Mouse (Mus musculus): ENCODE measurements around the gene Nop16. TPM values are rescaled to one million over a fixed set of nuclear protein-coding genes. Genes with fewer than 3 reads are reported as not detected.
A peak's percentile ranks its signal among the peaks of the same experiment; 100 is the strongest.

The Nop16 gene
- polyA plus RNA-seq, 1 experiment from 2014 or later, result 53.1 TPM

GRCm38 (mm10) chr13:54591776-54592356 lies 2.0 kb upstream of the Nop16 start:
- peak overlapping the region; percentile 6; the same call in 1 of the 2 replicates for H3K9ac ChIP-seq
- peak overlapping the region; percentile 85 for H3K4me2 ChIP-seq
- no peak overlapping the region for H3K27ac ChIP-seq
- H3K27me3 ChIP-seq, result no peaks in the 10 kb centered on the region
- peaks cover 35% of the 10 kb centered on the region for H3K4me1 ChIP-seq (replicated peaks)
- no peaks in the 10 kb centered on the region for H3K9me3 ChIP-seq
- H3K4me3 ChIP-seq, result peak overlapping the region; percentile 86
- H3K36me3 ChIP-seq, result peaks cover 52% of the 10 kb centered on the region
- 92% methylated on average over 8 of the region's 8 CpGs for WGBS
- no peak for ATAC-seq (ENCODE audit: low FRiP score)

DNA sequence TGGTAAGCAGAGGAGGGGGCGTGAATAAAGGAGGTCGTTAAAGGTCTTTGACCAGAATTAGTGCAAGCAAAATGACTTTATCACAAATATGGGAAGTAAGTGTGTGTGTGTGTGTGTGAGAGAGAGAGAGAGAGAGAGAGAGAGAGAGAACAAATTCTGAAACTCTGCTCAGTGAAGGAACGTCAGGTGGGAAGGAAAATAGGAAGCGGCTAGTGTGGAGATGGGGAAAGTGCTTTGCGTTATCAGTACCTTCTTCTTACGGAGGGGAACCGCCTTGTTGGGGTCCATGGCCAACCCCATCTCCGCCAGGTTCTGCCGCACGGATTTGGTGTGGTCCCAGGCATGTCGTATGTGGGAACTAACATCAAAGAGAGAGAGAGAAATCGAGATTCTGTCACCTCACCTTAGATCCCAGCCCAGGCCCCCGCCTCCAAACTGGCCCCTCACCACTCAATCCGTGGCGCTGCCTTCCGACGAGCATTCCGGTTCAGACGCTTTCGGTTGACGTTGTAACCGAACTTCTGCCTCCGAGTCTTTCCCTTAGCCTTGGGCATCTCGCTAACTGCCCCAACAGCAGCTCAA lies 385 bp downstream of the Nop16 start:
- H3K4me2 ChIP-seq, result peak overlapping the region; percentile 85
- peaks cover 30% of the 10 kb centered on the region for H3K4me1 ChIP-seq (replicated peaks)
- H3K9ac ChIP-seq, result peak overlapping the region; percentile 74
- H3K4me3 ChIP-seq, result peak overlapping the region; percentile 86
- peak; percentile 37 for ATAC-seq (ENCODE audit: low FRiP score)
- H3K9me3 ChIP-seq, result no peaks in the 10 kb centered on the region
- WGBS, result 1% methylated on average over 24 of the region's 24 CpGs
- H3K36me3 ChIP-seq, result peaks cover 54% of the 10 kb centered on the region
- no peaks in the 10 kb centered on the region for H3K27me3 ChIP-seq
- H3K27ac ChIP-seq, result peak overlapping the region; percentile 94

DNA sequence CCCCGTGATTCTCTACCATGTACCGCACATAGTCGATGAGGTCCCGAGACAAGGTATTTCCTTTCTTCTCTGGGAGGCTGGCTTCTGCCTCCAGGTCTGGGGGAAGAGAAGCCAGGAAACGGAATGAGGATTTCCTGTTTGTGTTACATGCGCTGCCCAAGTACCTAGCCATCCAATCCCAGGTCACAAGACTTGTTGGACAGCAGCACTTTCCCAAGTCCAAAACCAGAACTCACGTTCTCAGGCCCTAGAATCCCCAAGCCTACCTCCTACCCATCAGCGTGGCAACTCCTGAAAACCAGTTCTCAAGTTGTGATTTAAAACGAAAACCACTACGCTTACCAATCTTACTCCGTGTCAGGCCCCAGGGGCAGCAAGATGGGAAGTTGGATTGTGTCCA lies 4.1 kb downstream of the Nop16 start:
- peaks cover 75% of the 10 kb centered on the region for H3K36me3 ChIP-seq
- no peak overlapping the region for H3K4me2 ChIP-seq
- H3K4me1 ChIP-seq (replicated peaks), result peaks cover 24% of the 10 kb centered on the region
- H3K9ac ChIP-seq, result no peak overlapping the region
- no peak overlapping the region for H3K4me3 ChIP-seq
- no peak for ATAC-seq (ENCODE audit: low FRiP score)
- H3K27me3 ChIP-seq, result no peaks in the 10 kb centered on the region
- 93% methylated on average over 11 of the region's 11 CpGs for WGBS
- H3K9me3 ChIP-seq, result no peaks in the 10 kb centered on the region
- no peak overlapping the region for H3K27ac ChIP-seq

DNA sequence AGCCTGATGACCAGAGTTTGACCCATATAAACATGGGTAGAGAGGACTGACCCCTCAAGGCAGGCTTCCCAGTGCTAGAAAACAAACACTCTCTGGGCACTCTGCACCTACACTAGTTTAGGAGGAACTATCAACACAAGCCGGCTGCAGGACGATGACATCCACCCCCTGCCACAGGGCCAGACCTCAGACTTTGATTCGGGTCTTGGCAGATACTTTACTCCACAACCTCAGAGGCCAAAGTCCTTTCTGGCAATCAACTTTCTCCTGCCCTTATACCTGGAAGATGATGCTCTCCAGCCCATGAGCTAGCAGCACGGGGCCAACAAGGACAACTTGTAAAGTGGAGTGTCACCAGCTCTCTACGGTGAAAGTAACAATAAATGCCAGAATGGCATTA lies 7.0 kb downstream of the Nop16 start:
- Histone ChIP-seq H3K27me3 (no peaks in the 10 kb centered on the region), H3K4me2 (no peak overlapping the region), H3K9ac (no peak overlapping the region), H3K4me3 (no peak overlapping the region), H3K27ac (no peak overlapping the region), H3K36me3 (peaks cover 96% of the 10 kb centered on the region), H3K9me3 (no peaks in the 10 kb centered on the region), H3K4me1 (replicated peaks) (peaks cover 15% of the 10 kb centered on the region)
- no peak for ATAC-seq (ENCODE audit: low FRiP score)
- 89% methylated on average over 5 of the region's 5 CpGs for WGBS

GRCm38 (mm10) chr13:54582126-54582525 lies 7.8 kb downstream of the Nop16 start:
- 73% methylated on average over 10 of the region's 10 CpGs for WGBS
- no peak overlapping the region for H3K27ac ChIP-seq

DNA sequence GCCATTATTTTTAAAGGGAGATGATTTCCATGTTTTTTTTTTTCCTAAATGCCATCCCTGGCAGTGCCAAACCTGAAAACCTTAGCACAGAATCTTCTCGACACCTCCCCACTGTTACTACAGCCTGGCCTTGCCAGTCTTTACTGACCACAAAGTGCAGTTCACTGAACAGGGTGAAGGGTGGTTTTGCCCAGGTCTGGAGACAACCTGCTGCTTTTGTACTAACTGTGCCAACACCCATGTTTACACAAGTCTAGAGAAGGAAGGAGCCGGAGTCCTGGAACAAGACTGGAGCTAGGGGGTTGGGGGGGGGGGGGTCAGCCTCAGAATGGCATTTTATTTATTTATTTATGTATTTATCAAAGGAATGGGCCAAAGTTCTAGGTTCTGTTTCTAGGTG lies 8.5 kb downstream of the Nop16 start:
- Histone ChIP-seq H3K27ac (no peak overlapping the region), H3K36me3 (peaks cover 94% of the 10 kb centered on the region), H3K27me3 (no peaks in the 10 kb centered on the region), H3K4me1 (replicated peaks) (peaks cover 30% of the 10 kb centered on the region), H3K4me3 (no peak overlapping the region), H3K9me3 (no peaks in the 10 kb centered on the region), H3K4me2 (no peak overlapping the region), H3K9ac (no peak overlapping the region)
- no peak for ATAC-seq (ENCODE audit: low FRiP score)
- 86% methylated on average over 2 of the region's 2 CpGs for WGBS

More at GRCm38 (mm10) chr13:54582126-54582525, 7.8 kb downstream of the Nop16 start:
- Histone ChIP-seq H3K27me3 (no peaks in the 10 kb centered on the region), H3K36me3 (peaks cover 97% of the 10 kb centered on the region), H3K4me1 (replicated peaks) (peaks cover 22% of the 10 kb centered on the region), H3K4me3 (no peak overlapping the region), H3K9ac (no peak overlapping the region), H3K4me2 (no peak overlapping the region), H3K9me3 (no peaks in the 10 kb centered on the region)
- ATAC-seq (ENCODE audit: low FRiP score), result no peak

DNA sequence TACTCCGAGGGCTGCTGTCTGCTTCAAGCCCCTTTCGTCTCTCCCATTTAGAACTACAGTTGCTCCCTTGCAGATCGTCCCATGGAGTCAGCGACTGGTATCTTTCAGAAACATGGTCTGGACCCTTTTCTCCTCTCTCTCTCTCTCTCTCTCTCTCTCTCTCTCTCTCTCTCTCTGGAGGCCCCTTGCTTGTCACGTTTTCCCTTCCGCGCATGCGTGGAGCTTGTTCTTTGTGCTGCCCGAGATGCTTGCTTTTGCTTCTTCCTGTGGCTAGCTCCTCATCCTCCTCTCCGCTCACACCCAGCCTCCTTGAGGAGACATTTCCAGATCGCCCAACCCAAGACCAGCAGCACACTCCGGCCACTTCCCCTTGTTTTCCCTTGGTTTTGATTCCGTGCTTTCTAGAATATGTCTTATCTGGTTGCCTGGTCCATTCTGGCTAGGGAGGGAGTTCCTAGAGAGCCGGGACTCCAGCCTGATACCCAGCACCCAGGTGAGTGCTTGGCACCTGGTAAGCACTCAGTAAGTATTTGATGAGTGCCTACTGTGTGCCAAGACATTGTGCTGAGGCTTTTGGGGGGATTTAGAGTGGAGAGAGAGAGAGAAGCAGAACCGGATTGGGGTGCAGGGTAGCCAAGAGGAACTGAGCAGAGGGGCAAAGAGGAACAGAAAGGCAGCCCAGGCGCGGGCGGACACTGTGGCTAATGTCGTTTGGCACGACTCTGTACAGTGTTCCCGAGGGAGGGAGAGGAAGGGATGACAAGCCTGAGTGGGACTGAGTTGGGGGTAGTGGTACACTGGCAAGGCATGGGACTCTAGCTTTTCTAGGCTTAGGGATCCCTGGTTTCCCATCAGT lies 12.0 kb downstream of the Nop16 start:
- Histone ChIP-seq H3K4me2 (peak overlapping the region; percentile 13; the same call in 1 of the 2 replicates), H3K4me1 (replicated peaks) (peaks cover 43% of the 10 kb centered on the region), H3K9me3 (no peaks in the 10 kb centered on the region), H3K27ac (no peak overlapping the region), H3K27me3 (peaks cover 11% of the 10 kb centered on the region), H3K36me3 (peaks cover 59% of the 10 kb centered on the region), H3K9ac (peak overlapping the region; percentile 46; the same call in 1 of the 2 replicates), H3K4me3 (no peak overlapping the region)
- no peak for ATAC-seq (ENCODE audit: low FRiP score)
- 80% methylated on average over 21 of the region's 21 CpGs for WGBS

GRCm38 (mm10) chr13:54575489-54575888 lies 14.4 kb downstream of the Nop16 start:
- Histone ChIP-seq H3K4me1 (replicated peaks) (peaks cover 36% of the 10 kb centered on the region), H3K27me3 (peaks cover 18% of the 10 kb centered on the region), H3K9ac (peak overlapping the region; percentile 98), H3K9me3 (no peaks in the 10 kb centered on the region), H3K27ac (peak overlapping the region; percentile 85), H3K36me3 (peaks cover 37% of the 10 kb centered on the region), H3K4me3 (peak overlapping the region; percentile 99), H3K4me2 (peak overlapping the region; percentile 97)
- WGBS, result 5% methylated on average over 19 of the region's 19 CpGs
- 0 out of 2 replicates have a peak, but pooled peaks have one; percentile 26 for ATAC-seq (ENCODE audit: low FRiP score)

DNA sequence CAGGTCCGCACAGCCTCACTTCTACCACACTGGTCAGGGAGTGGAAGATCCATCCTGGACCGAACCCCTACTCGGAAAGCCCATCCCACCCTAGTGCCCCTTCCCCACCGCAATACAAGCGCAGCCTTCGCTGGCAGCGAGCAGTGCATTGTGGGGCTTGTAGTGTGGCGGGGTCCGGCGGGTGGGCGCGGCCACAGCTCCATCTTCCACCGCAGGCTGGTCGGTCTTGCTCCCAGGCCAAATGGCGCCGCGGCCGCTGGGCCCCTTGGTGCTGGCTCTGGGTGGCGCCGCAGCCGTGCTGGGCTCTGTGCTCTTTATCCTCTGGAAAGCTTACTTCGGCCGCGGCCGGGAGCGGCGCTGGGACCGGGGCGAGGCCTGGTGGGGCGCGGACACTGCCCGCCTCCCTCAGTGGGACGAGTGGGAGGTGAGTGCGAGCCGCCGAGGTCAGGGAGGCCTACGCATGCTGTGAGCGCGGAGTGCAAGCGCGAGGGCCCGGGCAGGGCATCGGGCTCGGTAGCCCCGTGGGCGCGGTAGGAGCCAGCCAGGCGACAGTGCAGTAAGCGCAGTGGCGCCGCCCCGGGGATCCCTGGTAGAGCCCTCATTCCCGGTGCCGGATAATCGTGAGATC lies 14.9 kb downstream of the Nop16 start, which contains the start of gene Arl10:
Gene Arl10, plus strand, starts transcription at position 162 of the 628 bp plus-strand sequence.
- peak within 1 kb of the TSS; percentile 98 for H3K9ac ChIP-seq
- peaks cover 33% of the 10 kb centered on the region for H3K36me3 ChIP-seq
- H3K27ac ChIP-seq, result peak within 1 kb of the TSS; percentile 85
- peaks cover 36% of the 10 kb centered on the region for H3K4me1 ChIP-seq (replicated peaks)
- H3K4me2 ChIP-seq, result peak within 1 kb of the TSS; percentile 97
- H3K9me3 ChIP-seq, result no peaks in the 10 kb centered on the region
- ATAC-seq (ENCODE audit: low FRiP score), result peak; percentile 94
- WGBS, result under 1% methylated on average over 55 of the region's 55 CpGs
- H3K27me3 ChIP-seq, result peaks cover 18% of the 10 kb centered on the region
- H3K4me3 ChIP-seq, result peak within 1 kb of the TSS; percentile 99

DNA sequence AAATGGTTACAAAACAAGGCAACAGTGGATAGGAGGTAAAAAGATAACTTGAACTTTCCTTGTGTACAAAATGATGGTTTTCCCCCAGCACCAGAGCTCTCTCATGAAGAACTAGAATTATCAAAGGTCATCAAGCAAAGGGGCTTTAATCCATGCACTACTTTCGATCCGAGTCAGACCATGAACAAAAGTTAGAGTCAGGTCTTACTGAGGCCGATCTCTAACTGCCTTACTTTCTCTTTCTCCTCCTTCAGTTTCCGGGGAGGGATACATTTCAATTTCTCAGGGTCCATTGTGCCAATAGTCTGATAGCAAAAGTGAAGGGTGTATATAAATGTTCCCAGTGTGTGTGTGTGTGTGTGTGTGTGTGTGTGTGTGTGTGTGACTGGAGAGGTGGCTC lies 17.3 kb downstream of the Nop16 start:
- 78% methylated on average over 4 of the region's 4 CpGs for WGBS
- no peak overlapping the region for H3K9ac ChIP-seq
- no peaks in the 10 kb centered on the region for H3K9me3 ChIP-seq
- H3K27ac ChIP-seq, result no peak overlapping the region
- no peak overlapping the region for H3K4me3 ChIP-seq
- peaks cover 26% of the 10 kb centered on the region for H3K4me1 ChIP-seq (replicated peaks)
- H3K4me2 ChIP-seq, result no peak overlapping the region
- ATAC-seq (ENCODE audit: low FRiP score), result no peak
- H3K36me3 ChIP-seq, result peaks cover 9% of the 10 kb centered on the region
- peaks cover 18% of the 10 kb centered on the region for H3K27me3 ChIP-seq

- H3K9me3 ChIP-seq, result no peaks in the 10 kb centered on the region
- H3K27ac ChIP-seq, result no peak overlapping the region
- peaks cover 16% of the 10 kb centered on the region for H3K4me1 ChIP-seq (replicated peaks)
- WGBS, result 40% methylated on average over 2 of the region's 2 CpGs
- H3K27me3 ChIP-seq, result peaks cover 18% of the 10 kb centered on the region
- no peak overlapping the region for H3K4me2 ChIP-seq
- no peak for ATAC-seq (ENCODE audit: low FRiP score)
- H3K9ac ChIP-seq, result no peak overlapping the region
- no peaks in the 10 kb centered on the region; the same call in 1 of the 2 replicates for H3K36me3 ChIP-seq
- H3K4me3 ChIP-seq, result no peak overlapping the region
Observed at GRCm38 (mm10) chr13:54571637-54572036, 18.3 kb downstream of the Nop16 start.

- Histone ChIP-seq H3K4me2 (no peak overlapping the region), H3K9me3 (no peaks in the 10 kb centered on the region), H3K27ac (no peak overlapping the region), H3K4me3 (no peak overlapping the region), H3K36me3 (no peaks in the 10 kb centered on the region), H3K4me1 (replicated peaks) (peaks cover 7% of the 10 kb centered on the region), H3K9ac (no peak overlapping the region), H3K27me3 (peaks cover 18% of the 10 kb centered on the region)
- 70% methylated on average over 4 of the region's 4 CpGs for WGBS
- ATAC-seq (ENCODE audit: low FRiP score), result no peak
Observed at GRCm38 (mm10) chr13:54570736-54571135, 19.2 kb downstream of the Nop16 start.

Data from hindbrain, embryonic 13.5 days (tissue).